Mouse (Mus musculus): Measurements from ENCODE around the gene Mllt3. TPM values are rescaled to one million over a fixed set of nuclear protein-coding genes. Genes with fewer than 3 reads are reported as not detected.

Mllt3 gene
- 170 TPM for total RNA-seq (2023)

DNA sequence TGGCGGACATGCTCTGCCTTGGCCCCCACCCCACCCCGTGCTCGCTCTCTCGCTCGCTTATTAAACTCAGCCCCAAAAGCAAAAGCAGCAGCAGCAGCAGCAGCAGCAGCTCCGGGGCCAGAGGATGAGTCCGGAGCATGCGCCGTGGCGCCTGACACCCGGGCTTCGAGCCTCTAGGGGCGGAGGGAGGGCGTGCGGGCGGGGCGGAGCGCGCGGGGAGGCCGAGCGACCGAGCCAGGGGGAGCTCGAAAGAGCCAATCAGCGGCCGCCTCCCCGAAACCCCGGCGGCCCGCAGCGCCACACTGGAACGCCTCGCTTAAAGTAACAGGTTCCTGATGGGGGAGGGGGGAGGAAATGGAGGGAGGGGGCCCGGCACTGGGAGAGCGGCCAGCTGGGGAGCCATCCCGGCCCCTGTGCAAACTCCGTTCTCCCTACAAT is at the start of gene Mllt3:
Gene Mllt3 (minus strand): TSS at position 149 of the 438 bp plus-strand sequence.

Other genes with a start within 250 kb of the Mllt3 start
- gene Focad, start 61.3 kb upstream of the Mllt3 start, total RNA-seq (2023): 48.3 TPM